Mouse (Mus musculus): Measurements from ENCODE around the gene Idnk.
"Not testable (repeated sequence)": the region's sequence is repeated elsewhere in the genome, so short reads cannot be mapped to it uniquely, and the experiment has no call there.

The Idnk gene

DNA sequence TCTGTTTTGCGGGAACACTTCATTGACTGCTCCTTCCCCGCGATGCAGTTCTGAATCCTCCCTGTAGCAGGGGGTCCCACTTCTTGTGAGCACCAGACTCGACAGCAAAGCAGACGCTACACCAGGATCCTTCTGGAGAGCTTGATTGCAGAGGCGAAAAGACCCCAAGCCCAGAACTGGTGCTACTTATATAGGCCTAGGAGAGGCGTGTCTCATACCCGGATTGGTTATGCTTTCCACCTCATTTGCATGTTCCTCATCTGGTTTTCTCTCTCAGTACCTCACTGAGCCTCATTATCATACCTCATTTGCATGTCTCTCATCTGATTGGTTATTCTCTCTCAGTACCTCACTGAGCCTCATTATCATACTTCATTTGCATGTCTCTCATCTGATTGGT, 10.8 kb upstream of the Idnk start:
- DNase-seq (ENCODE audit: low spot score in 2 of 2), result not testable (repeated sequence)

DNA sequence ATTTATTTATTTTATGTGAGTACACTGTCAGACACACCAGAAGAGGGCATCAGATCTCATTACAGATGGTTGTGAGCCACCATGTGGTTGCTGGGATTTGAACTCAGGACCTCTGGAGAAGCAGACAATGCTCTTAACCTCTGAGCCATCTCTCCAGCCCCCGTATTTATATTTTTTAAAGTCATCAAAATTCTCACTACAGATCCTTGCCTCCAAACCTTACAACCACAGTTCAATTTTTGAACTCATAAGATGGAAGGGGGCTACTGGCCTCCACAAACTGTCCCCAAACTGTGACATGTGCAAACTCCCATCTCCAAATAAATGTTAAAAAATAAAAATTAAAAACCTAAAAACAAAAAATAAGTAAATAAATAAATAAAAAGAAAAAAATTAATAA, 9.7 kb upstream of the Idnk start:
- DNase-seq (ENCODE audit: low spot score in 2 of 2), result no peak

DNA sequence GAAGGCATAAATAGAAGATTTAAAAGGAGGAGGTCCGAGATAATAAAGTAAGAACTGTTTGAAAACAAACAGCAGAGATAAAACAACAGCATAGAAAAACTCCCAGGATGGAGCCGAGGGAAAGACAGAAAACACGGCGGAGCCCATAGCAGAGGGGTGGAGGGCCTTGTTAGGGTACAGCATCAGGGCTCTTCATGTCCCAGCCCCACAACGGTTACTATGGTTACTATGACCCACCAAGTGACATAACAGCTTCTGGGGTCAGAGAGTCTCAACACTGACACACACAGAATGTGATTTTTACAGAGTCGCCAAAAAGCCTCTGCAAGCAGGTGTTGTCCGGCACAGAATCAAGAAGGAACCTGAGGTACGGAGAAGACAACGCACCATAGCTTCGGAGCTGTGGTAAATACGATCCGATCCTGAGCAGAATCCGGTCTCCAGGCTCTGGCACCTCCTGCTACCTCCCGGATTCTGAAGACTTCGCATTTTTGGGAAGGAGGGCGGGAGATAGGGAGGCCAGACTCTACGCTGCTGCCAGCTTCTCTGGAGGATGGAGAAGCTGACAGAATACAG, 9.1 kb upstream of the Idnk start:
- peak in 1 of 2 experiments; percentile 28 for DNase-seq (ENCODE audit: low spot score in 2 of 2)

DNA sequence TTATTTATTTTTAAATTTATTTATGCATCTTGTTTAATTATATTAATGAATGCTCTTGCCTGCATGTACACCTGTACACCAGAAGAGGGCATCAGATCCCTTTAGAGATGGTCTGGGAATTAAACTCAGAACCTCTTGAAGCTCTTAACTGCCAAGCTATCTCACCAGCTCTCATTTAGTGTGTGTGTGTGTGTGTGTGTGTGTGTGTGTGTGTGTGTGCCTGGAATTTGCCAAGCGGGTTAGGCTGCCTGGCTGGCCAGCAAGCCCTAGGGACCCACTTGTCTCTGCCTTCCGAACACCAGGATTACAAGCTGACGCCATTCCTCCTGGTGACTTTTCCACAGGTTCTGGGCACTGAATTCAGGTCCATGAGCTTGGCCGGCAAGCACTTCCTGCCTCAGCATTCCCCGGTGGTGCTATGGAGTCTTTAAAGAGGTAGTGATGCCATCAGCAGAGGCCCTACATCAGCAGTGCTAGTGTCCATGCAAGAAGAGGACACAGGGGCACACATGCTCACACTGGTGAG, 8.4 kb upstream of the Idnk start:
- DNase-seq (ENCODE audit: low spot score in 2 of 2), result no peak

DNA sequence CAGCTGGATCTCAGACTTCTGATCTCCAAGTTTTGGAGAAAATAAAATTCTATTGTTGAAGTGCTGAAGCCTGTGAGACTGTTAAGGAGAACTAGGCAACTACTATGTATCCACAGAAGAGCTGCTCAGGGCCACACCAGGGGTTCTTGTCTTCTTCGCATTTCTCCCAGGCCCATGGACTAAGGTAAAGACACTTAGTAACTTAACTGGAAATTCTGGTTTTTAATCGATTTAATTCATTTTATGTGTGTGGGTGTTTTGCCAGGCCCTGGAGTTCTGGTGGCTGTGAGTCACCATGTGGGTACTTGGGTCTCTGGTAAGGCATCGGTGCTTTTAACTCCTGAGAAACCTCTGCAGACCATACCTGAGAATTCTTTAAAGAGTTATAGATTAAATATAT, 7.8 kb upstream of the Idnk start:
- no peak for DNase-seq (ENCODE audit: low spot score in 2 of 2)

DNA sequence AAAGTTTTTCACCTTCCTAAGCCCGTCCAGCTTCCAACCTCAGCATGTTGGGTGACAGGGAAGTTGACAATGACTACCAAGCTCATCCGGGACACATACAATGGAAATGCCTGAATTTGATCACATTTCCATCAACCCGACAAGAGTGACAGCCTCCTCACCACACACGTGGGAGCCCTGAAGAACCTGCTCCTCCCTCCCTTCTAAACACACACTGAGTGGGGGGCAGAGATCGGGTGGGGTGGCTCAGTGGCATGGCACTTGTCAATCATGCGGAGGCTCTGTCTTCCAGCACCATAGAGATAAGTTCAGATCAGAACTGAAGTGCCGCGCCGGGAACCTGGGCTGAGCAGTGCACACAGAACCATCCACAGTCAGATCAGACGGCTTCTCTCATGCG, 7.0 kb upstream of the Idnk start:
- no peak for DNase-seq (ENCODE audit: low spot score in 2 of 2)

DNA sequence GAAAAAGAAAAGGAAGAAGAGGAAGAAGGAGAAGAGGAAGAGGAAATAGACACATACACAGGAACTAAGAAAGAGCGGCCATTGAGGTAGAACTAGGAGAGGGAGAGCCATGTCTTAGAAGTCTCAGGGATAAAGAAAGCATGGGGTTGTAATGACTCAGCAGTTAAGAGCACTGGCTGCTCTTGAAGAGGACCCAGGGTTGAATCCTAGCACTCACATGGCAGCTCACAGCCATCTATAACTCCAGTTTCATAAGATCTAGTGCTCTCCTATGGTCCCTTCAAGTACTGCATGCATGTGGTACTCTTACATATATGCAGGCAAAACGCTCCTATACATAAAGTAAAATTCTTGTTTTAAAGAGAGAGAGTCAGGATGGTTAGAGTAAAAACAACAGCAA, 1.4 kb upstream of the Idnk start:
- DNase-seq (ENCODE audit: low spot score in 2 of 2), result no peak

DNA sequence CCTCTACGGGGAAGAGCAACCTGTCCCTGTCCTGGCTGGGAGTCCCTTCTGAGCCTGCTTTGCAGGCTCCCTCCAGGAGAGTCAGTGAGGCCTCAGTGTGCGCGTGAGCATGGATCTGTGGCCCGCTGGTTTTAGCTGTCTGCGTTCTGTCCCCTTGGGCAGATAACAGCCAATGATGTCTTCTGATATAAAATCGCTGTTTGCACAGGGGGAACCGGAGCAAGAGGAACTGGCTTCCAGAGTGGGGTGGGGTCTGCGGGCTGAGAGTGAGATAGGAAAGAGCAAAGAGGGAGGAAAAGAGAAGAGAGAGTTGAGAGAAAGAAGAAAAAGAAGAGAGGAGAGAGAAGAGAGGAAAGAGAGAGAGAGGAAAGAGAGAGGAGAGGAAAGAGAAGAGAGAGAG, 413 bp upstream of the Idnk start:
- DNase-seq (ENCODE audit: low spot score in 2 of 2), result no peak

DNA sequence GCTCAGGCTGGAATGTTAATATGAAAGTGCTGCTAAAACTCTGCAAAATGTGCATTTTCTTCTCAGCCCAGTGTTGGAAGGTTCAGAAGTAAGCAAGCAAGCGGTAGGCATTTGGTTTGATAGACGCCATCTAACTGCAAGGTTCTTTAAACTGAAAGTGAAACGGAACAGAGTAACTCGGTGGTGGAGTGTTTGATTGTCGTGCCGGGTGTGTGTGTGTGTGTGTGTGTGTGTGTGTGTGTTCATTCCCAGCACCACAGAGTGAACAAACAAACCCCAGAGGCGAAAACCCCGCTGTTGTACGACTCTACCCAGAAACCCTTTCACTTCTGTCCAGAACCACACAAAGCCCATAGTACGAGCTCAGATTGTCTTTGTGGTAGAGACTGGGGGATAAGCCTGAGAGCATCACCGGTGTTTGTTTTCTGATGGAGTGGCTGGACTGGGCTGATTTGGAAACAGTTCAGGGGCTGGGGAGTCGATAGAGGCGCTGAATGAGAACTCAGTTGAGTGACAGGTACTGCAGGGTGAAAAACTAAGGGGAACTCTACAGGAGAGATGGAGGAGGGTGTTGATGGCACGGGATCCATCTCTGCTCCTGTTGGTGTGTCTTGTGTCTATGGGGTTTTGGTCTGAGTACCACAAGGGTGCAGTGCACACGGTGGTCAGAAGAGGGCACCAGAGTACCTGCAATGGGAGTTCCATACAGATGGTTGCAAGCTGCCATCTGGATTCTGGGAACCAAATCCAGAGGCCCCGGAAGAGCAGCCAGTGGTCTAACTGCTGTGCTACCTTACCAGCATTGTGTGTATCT, 857 bp downstream of the Idnk start:
- DNase-seq (ENCODE audit: low spot score in 2 of 2), result peak; percentile 76 to 78

DNA sequence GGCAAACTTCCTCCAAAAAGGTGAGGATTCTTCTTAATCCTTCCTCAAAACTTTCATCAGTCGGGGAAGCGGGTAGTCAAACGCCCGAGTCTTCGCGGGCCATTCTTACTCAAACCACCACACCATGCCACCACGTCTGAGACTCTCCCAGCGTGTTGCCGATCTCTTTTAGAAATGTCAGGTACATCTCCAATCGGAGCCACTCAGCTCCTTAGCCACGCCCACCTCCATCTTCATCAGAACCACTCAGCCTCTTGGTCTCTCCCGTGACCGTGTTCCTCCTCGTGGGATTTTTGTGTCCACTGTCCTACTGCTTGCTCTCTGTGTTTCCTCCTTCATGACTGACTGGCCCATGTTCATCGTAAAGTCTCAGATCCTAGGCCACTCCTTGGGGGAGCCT, 3.3 kb downstream of the Idnk start:
- DNase-seq (ENCODE audit: low spot score in 2 of 2), result no peak

DNA sequence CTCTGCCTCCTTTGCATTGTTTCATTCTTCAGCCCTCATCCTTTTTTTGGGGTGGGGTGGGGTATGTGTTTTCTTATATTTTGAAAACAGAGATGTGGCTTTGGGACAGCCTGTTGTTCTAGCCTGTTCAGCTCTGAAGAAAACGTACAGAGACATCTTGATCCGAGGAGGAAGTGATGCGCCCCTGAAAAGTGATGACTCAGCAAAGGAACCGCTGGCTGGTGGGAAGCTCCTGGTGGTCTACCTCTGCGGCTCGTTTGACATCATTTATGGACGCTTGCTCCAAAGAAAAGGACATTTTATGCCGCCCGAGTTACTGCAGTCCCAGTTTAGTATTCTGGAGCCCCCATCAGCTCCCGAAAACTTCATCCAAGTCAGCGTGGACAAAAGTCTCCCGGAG, 5.9 kb downstream of the Idnk start:
- no peak for DNase-seq (ENCODE audit: low spot score in 2 of 2)

DNA sequence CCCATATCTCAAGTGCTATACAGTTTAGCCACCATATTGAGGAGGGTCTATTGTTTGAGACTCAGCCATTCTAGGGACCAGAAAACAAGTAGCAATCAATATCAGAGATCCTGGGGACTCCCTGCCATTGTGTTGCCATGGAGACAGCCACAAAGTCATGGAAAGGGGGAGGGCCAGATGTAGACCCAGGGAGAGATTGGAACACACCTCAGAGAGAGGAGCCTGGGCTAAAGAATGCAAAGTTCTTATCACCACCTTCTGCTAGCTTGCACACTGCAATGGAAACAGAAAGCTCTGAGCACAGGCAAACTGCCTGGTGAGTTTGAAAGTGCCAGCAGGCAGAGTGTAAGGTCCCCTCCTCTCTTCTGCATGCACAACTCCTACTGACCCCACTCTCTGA, 10.7 kb downstream of the Idnk start:
- DNase-seq (ENCODE audit: low spot score in 2 of 2), result no peak

DNA sequence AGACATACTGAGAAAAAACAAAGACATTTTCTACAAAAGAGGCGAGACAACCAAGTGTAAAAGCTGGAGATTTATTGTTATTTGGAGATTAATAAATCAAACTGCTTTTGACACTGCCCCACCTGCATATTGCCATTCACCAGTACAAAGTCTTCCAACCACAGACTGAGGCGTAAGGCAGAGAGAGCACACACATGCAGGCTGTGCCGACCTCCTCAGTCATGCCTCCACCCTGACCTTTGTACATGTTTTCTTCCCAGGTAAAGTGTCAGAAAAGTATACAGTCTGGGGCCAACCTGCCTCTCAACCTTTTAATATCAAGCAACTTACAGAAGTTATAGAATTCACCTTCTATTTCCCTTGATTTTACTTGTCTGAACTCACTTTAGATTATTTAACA, 18.7 kb downstream of the Idnk start:
- DNase-seq (ENCODE audit: low spot score in 2 of 2), result no peak

DNA sequence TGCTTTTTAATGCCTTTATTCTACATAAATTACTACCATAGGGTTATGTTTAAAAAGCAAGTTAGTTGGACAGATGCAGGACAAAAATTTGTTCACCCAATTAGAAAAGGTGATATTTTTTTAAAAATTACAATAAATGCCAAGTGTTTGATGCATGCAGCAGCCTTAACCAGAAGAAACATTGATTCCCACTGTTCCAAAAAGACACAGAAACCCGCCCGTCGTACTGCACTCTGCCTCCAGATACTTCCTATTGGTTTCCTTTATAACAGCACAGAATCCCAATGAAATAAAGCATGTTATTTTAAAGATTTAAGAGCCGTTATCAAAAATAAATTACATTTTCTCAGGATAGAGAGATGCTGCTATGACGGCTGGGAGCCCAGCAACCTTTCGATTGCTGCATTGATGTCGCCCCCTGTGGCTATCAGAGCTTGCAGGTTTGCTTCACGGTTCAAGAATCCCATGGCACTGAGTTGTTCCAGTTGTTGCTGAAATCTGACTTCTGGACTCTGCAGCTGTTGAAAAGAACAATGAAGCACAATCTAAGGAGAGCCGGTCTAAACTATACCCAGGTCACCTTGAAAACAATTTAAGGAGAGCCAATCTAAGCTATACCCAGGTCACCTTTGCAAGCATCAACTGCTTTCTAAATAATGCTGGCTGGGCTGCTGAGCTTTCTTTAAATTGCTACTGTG, 20.2 kb downstream of the Idnk start:
- peak; percentile 100 for DNase-seq (ENCODE audit: low spot score in 2 of 2)

DNA sequence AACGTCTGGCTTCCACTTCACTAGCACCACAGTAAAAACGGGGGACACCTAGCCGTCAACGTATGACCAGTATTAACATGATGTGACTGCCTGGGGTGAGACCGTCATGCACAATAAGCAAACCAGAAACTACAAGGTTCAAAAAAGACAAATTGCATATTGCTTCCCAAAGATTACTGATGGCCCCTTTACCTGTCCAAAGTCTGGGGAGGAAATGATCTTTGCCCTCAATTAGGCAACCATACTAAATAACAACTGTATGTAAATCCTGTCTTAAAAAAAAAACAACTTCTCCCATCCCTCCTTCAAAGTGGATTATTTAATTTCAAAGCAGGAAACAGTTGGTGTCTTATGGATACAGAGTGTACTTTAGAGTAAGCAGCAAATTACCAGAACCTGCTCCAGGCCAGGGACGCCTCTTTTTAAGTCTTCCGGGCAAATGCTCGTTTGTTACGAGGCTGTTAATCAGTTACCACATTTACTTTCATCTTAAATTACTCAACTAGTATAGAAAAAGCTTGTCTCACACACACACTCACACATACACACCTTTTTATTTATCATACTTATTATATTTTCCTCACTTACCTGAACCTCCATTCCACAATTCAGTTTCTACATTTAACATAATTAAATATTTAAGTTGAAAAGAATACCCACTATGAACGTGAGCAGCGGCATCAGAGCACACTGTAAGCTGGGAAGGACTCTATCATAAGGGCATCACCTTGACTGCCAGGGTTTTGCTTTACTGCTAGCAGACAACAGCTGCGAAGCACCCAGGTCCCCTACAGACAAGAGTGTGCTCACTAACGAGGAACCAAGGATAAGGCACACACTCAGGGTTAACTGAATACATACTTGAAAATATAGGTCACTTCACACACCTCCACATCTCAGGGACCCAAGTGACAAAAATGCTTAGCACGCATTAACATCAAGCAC, 24.4 kb downstream of the Idnk start:
- DNase-seq (ENCODE audit: low spot score in 2 of 2), result no peak

DNA sequence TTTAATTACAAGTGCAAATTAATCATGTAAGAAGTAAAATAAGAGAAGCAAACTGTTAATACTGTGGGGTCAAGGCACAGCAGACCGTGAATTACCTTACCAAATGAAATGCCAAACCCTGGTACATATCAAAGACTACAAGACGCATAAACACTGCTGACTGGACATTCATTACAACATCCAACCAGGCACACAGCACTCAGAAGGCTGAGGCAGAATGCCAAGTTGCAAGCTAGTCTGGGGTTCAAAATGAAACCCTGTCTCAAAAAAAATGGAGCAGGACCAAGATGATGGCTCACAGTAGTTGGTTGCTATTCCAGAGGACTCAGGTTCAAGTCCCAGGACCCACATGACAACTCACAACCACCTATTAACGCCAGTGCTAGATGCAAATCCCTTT, 26.7 kb downstream of the Idnk start:
- no peak for DNase-seq (ENCODE audit: low spot score in 2 of 2)

DNA sequence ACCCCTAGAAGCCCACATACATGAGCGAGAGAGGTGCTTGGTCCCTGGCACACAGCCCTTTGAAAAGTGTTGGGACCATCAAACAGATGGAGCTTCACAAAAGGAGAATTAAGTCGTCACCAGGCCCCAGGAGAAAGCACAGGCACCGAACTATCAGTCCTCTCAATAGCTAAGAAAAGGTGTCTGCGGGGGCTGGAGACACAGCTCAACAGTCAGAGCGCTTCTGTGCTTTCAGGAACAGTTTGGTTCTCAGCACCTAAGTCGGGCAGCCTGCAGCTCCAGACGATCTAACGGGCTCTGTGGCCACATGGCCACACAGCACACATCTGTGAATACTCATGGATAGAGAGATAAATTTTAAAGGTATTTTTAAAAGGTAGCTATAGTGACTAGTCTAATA, 28.8 kb downstream of the Idnk start:
- DNase-seq (ENCODE audit: low spot score in 2 of 2), result peak; percentile 39 to 48

DNA sequence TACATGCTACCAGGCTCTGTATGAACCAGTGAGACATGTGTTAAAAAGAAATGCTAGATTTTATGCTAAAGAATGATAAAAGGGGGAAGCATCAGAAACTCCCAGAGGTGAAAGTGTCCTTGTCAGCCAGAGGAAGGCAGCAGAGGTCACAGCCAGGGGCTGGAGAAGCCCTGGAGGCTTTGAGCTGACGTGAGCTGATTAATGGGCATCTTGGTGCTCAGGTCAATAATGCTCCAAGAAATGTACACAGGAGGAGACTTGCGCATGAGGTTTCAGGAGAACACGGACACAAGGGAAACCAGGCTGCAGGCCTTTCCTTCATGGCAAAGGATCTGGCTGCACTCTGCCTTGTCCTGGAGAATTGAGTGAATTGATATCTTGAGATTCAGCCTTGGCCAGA, 30.3 kb downstream of the Idnk start:
- no peak for DNase-seq (ENCODE audit: low spot score in 2 of 2)

DNA sequence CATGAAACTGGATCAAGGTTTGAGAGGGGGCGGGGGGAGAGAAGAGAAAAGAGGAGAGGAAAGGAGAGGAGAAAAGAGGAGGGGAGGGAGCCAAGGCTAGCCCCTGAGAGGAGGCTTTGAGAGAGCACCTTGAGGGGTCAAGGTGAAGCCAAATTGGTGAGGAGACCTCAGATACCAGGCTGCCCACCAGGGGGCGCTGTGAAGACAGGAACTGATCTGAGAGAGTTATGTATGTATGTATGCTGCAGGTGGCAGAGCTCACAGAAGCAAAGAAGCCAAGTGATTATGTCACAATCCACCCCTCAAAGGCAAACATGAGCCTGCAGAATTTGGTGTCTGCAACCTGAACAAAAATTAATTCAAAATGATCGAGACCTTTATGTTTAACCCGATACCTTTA, 31.0 kb downstream of the Idnk start:
- peak; percentile 75 to 79 for DNase-seq (ENCODE audit: low spot score in 2 of 2)

DNA sequence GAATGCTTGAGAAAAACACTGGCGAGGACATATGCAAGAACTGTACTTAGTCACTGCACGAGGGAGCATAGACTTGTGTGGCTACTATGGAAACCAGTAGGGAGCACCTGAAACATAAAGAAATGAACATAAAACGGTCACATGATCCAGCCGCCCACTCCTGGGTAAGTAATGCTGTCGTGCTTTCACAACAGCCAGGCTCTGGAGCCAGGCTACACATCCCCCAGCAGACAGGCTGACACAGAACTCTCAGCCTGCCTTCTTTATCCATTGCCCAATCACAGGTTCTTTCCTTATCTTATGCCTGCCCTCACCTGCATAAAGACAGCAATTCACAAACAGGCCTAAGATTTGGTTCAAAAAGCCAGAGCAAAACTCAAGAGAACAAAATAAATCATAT, 32.0 kb downstream of the Idnk start:
- DNase-seq (ENCODE audit: low spot score in 2 of 2), result peak; percentile 52 to 61

DNA sequence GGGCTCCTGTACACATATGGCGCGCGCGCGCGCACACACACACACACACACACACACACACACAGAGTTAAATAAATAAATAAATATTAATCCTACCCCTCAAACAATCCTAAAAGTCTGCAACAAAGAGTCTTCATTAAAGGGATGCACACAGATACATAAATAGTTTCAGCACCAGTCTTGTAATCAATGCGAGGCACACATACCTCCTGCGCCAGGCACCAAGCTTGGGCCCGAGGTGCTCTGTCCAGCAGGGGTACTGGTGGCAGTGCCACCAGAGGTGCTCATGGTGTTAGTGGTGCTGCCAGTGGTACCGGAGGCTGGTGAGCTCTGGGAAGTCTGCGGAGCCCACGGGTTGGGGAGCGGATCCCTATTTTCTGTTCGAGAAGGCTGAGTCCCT, 34.1 kb downstream of the Idnk start:
- DNase-seq (ENCODE audit: low spot score in 2 of 2), result no peak

DNA sequence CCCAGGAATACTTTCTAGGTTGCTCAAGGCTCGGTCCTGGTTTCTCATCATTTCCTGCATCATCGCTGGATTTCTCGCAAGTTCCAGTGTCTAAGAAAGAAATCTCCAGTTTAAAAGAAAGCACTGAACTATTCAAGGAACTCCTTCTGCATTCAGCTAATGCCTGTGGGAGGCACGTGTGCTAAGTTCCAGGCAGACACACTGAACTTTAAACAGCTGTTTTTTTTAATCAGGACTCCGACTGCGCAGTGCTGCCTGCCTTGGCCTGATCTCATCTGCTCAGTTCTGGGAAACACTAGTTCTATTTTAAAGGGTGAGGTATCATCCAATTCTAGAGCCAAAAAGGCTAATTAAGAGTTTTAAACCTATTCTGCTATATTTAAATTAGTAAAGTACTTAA, 34.7 kb downstream of the Idnk start:
- DNase-seq (ENCODE audit: low spot score in 2 of 2), result peak in 1 of 2 experiments; percentile 40
